Mouse (Mus musculus) hindlimb bud, embryonic 11.5 days (tissue): ENCODE data around the gene Sp2.
A peak's percentile ranks its signal among the peaks of the same experiment; 100 is the strongest.

Source experiments
- DNase-seq: peaks from one replicate; pipeline ENCODE4 v3.0.0-alpha.2; 2012; ENCODE audit warnings: low read depth, low spot score; ENCODE audit errors: extremely low spot score

Sp2 gene

DNA sequence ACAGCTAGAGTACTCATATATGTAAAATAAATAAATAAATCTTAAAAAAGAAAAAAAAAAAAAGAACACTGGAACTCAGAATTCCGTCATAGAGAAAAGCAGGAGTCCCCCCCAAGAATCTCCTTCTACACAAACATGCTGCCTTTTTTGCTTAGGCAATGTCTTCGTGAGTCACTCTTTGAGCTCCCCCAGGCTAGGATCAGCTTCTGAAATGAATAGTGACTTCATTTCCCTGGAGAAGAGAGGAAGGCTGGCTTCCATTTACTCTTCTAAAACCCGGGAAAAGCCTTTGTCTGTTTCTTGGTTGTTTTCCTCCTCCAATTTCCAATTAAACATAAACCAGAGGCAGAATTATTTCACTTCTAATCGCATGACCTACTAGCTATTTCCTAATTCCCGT is 9.9 kb downstream of the Sp2 start:
- DNase-seq: no peak

DNA sequence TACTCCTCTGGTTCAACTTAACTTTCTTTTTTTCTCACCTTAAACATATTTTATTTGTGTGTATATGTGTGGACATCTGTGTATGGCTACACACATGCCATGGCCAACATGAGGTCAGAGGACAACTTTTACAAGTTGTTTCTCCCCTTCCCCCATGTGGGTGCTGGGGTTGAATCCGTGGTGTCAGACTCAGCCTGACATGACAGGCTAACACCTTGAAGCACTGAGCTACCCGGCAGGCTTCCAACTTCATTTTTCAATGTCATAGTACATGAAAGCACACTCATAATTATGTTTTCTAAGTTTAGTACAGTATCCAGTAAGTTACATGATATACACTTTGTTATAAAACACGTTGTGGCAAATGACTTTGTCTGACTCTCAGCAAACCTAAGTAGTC is 12.4 kb downstream of the Sp2 start:
- DNase-seq: no peak

DNA sequence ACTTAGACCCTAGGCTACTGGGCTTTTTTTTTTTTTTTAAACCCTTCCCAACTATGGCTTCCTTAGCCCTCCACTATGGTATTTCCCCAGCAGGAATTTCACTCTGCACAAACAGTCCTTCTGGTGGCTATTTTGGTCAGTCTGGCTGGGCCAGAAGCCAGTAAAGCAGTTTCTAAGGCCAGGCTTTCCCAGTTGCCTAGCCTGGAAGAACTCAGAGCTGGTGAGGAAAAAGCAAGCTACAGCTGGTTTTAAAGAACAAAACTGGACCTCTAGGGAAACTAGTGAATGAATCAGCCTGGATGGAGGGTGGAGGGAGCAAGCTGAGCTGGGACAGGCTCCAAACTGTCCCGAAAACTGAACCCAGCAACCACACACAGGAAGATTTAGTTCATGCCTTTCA is 13.0 kb downstream of the Sp2 start:
- no peak for DNase-seq

DNA sequence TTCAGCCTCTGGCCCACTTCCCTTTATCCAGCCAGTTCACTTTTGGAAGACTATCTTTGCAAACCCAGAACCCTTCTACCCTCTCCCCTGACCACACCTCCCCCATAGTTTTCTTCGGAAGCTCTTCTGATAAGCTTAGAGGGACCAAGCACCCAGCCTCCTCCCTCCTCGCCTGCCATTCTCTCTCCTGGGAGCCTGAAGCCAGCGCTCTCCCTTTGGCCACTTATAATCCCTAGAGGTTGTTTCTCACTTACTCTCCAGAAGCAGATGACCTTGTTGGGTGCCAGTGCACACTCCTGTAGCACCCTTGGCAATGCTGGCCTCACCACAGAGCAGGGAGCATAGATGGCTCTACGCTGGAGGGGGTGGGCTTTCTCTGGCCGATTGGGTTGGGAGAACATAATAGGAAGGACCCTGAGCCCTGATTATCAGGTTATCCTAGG is 13.5 kb downstream of the Sp2 start:
- no peak for DNase-seq

DNA sequence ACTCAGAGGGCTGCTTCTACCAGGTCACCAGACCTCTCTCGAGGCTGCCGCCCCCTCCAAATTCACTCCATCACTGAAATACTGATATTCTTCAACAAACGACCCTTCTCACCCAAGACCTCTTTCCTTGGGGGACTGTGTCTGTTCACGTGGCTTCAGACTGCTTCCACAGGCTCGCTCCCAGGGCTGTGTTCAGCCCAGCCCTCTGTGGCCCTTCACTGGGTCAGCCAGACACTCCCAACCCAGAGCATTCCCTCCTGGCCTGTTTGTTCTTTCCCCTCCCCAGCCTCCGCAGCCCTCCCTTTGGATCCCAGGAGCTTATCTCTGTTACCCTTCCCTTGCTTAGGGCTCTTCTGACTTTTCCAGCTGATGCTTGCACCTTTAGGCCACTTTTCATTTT is 14.3 kb downstream of the Sp2 start:
- no peak for DNase-seq

DNA sequence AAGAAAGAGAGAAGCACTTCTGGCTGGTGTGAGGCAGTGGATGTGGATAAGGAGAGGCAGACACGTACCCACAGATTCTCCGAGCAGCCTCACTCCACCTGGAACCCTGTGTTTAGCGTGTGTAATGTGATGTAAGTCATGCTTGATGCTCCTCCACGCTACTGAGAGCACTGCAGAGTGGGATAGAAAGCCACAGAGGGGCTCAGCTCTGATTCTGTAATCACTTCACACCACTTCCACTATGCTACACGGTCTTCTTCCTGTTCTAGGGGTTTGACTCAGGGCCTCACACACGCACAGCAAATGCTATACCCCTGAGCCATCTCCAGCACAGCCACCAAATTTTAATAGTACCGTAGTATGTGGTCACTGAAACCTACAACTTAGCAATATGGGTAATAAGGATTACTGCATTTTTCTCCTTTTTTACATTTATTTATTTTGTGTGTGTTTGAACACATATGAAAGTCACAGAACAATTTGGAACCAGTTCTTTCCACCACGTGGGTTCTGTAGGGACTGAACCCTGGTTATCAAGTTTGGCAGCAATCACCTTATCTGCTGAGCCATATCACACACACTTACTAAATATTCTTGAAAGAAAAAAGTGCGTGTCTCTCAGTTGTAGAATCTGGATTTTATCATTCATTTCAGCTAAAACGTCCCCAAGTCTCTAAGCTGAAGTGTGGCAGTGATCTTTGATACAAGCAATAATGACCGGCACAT is 15.1 kb downstream of the Sp2 start:
- no peak for DNase-seq

DNA sequence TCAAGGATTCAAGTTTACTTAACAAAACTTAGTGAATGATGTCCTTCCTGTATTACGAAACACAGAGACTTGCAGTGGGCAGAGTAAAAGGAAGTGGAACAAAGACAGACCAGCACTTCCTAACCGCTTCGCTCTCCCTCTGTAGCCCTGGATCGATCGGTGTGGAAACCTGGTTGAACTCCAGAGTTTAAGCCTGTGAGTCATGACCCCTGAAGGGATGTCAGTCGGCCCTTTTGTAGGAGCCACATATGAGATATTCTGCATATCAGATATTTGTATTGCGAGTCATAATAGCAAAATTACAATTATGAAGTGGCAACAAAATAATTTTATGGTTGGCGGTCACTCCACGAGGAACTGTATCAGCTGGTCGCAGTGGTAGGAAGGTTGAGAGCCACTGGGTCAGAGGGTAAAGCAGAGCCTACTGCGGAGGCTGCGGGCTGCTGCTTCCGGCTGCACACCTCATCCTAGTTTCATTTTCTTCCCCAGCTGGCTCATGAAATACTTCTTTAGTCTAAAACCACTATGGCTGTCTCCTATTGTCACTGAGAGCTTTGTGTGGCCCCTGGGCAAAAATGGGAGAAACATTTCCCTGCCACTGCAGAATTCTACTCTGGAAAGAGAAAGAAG is 15.7 kb downstream of the Sp2 start:
- no peak for DNase-seq

DNA sequence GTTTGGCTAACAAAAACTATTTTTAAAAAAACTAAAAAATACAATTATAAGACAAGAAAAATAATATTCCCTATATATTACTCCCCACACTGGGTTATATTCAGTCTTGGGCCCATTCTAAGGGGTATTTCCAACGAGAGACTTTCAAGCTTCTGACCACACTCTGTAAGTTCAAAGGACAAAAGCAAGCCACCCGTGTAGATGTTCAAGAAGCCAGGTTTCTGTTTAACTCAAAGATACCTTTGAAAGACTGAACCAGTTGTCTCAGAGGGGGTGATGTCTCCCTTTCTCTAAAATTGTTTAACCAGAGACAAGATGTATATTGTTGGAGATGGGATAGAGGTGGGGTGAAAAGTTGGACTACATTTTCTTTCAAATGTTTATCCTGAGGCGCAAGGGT is 16.6 kb downstream of the Sp2 start:
- no peak for DNase-seq

DNA sequence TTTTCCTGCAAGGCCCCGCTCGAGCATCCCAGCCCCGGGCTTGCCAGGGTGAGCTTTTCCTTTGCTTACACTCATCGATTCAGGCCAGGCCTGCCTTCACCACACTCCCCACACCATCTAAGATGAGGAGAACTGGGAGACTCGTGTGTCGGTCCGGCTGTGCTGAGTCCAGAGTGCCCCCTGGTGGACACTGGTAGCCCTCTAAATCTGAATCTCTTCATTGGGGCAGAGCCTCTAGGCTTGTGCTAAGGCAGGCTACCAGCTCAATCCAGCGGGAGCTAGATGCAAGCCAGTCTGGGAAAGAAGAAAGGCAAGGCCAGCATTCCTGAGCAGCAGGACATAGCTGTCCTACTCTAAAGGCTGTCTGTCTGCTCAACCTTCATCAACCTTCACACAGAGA is 19.2 kb downstream of the Sp2 start:
- no peak for DNase-seq

DNA sequence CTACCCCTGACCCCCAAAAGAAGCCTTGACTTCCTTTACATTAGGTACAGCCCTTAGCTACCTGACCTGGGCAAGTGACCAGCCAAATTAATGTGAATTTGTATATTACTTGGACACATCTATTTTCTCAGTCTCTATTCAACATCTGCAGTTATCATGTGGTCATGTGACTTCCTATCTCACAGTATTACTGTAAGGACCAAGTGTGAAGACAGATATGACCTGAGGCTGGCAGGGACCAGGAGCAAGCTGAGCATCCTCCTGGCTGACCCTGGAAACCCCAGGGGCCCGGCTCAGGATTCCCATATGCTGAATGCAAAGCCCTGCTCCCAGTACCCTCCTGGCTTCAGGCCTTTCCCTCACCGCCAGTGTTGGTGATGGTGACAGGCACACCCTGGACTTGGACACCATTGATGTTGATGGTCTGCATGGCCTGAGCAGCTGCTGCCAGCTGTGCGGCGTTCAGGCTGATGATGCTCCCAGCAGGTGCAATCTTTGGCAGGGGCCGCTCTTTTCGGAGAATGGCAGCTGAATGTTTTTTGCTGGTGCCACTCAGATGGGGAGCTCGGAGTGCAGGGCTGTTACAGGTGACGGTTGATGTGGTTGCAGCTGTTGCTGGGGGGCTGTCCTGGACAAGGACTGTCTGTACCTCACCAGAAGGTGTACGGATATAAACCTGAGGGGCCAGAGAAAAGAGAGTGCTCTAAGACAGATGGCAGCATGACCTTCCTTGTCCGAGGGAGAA is 25.5 kb downstream of the Sp2 start:
- DNase-seq: no peak

DNA sequence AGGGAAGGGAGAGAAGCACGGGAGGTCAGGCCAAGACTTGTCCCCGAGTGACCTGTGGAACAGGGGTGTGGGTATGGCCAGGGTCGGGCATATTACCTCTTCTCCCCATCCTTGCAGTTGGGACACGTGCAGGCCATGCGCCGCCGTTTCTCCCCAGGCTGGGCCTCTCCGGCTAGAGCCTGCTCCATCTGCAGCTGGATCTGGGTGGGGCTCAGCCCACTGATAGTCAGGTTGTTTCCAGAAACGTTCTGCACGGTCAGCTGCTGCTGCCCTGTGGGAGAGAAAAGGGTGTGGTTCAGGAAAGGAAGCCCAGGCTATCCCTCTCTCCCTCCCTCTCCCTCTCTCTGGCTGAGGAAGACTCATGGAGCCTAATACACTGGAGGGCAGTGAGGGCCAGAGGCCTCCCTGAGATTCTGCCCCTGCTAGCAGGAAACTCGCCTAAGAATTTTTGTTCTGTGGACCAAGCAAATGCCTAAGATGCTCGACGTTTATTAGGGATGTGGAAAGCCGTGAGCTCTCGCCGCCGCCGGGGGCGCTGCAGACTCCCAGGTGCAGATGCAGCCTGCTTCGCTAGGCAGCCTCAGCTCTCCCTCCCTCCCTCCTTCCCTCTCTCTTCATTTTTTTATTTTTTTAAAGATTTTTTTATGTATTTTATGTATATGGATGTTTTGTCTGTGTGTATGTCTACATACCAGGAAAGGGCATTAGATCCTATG is 26.6 kb downstream of the Sp2 start:
- no peak for DNase-seq

DNA sequence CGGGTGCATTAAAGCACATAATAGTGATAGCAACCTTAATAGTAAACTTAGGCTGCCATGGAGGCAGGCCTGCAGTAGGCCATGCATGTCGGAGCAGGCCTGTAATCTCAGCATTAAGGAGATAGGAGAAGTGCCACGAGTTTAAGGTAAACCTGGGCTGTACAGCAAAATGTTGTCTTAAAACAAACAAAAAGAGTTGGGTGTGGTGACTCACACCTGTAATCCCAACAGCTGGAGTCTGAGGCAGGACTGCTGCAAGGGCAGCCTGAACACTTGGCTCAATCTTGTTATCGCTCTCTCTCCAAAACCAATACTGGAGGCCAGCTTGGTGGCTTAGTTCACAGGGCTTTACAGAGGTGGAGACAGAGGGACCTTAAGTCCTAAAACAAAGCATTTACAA is 27.7 kb downstream of the Sp2 start:
- DNase-seq: no peak

DNA sequence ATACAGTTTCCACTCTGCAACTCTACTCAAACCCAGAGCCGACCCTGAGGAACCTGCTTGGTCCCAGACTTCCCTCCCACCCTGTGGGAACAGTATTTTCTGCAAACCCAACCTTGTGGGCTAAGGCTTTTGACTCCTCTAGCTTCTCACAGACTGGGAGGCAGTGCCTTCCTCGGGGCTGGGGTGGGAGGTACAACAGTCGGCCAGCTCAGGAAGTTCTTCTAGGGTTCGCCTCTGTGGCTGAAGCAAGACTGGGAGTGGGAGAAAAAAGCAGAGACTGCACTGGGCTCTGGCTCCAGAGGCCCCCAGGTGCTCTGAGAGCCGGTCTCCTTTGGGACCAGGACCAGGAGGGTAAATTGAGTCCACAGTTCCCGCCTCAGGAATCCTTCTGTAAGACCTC is 29.9 kb downstream of the Sp2 start:
- DNase-seq: no peak

DNA sequence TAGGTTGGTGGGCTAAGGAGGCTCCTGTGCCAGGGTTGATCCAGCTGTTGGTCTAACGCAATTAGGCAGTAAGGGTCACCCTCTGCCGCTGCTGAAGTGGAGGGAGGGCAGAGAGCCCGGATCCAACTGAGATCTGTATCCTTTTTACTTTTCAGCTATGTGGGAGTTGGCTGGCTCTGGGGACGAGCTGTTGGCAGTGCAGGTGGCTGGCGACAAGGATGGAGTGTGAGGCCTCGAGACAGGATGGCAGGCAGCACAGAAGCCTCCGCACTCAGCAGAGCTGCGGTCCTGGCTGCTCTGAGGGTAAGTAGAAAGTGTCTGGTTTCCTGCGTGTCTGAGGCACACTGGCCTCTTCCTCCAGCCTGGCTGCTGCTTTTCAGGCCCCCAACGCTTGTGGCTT is 30.3 kb downstream of the Sp2 start:
- DNase-seq: no peak

DNA sequence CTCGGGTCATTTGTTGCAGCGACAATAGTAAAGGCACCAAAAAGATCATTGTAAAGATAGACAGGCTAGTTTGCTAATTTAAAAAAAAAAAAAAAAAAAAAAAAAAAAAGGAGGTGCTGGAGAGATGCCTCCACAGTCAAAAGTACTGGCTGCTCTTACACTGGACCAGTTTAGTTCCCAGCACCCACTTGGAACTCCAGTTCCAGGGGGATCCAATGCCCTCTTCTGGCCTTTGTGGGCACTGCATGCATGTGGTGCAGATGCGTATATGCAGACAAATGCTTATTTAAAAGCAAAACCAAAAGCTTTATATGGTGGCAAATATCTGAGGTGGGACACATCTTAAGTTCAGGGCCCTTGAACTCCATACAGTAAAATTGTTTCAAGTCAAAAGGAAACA is 32.0 kb downstream of the Sp2 start:
- DNase-seq: no peak

DNA sequence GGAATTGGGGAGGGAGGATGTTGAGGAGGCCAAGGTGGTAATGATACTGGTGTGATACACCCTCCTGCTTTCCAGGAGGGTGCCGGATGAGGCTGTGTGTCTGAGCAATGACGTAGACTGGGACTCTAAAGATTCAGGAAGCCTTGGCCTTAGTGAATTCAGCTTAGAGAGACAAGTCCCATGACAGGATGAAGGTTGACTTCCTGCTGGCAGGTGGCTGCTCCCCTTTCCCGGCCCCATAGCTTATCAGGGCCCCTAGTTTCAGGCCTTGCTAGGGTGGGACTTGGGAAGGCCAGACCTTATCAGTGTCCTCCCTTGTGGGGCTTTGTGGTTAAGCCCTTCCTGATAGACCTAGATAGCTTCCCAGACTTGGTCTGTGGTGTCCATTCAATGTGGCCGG is 34.9 kb downstream of the Sp2 start:
- no peak for DNase-seq

DNA sequence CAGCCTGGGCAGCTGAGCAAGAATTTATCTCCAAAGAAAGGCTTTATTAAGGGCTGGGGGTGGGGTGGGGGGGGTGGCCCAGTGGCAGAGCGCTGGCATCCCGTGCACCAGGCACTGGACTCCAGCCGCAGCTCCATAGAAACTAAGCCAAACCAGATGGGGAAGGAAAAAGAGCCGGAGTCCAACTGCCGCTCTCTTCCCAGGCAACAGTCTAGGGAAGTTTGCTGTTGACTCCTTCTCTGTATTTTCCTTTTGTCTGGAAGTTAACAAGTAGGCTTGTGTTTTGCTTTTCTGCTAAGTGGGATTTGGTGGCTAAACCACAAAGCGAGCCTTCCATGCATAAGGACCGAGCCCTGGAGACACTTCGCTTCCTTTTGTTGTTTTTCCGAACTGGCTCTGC is 36.3 kb downstream of the Sp2 start:
- no peak for DNase-seq

DNA sequence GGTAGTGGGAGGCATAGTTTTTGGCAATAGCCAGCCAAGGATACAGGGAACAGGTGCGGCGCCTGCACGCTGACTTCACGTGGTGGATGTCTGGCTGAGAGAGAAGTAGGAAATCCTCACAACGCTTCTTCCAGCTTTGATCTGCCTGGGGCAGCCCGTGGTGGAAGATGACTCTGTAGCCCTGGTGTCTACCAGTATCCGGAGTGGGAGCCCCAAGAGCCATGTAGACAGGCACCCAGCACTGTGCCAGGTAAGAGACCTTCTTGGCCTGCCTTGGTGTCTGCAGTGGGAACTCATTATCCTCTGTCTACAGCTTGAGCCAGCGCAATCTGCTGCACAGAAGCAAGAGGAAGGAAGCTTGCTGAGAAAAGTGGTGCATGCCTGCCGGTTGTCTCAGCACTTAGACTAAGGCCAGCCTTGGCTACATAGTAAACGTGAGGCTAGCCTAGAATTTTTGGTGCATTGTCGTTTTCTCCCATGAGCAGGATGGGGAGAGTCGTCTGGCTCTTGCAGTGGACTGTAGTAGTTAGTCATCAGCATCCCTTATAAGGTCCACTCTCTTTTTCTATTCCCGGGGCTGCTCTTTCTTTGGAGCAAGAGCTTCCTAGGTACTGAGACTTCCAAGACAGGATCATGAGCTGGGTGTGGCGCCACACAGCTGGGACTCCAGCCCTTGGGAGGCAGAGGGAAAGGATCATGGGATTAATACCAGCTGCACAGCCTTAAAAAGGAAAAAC is 37.7 kb downstream of the Sp2 start:
- DNase-seq: no peak

DNA sequence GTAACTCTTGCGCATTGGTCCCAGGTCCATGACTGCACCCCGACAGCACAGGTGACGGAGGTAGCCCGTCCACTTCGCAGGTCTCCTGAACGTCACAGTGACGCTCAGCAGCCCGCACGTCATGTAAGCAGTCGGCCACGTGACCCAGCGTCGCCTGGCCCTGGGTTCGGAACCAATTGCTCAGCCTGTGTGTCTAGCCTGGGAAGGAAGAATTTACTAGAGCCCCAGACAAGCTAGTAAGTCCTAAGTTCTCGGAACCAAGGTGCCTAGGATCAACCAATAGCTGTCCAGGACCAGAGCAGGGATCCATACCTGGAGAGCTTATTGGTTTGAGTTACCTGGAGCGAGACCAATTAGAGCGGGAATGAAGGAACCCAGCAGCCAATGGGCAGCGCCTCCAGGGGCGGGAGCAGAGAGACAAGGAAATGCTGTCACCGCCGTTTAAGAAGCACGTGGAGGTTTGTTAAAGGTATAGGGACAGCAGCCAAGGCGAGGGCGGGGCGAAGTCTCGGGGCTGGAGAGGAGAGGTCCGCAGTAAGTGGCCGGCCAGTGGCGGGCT is 38.9 kb downstream of the Sp2 start, which contains the start of gene Pnpo:
TSS of gene Pnpo (minus strand) at position 241 of the 559 bp plus-strand sequence.
- DNase-seq: peak; percentile 91

DNA sequence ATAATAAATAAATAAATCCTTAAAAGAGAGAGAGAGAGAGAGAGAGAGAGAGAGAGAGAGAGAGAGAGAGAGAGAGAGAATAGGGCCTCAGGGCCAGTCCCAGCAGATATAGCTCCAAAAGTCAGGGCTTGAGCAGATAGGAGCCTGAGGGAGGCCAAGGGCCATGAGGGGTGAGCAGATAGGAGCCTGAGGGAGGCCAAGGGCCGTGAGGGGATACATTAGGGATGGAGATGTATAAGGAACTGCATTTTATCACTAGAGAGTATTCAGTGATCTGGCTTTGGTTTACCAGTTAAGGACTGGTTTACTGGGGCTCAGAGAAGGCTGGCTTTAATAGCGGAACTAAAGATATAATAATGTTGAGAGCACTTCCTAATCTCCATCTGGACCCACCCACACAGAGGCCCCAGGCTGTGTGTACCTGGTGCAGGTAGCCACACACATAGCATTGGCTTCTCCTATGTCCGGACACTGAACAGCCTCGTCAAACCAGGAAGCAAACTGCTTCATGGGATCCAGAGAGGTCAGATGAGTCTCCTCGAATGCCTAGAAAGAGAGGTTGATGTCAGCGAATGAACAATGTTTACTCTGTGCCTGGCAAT is 40.7 kb downstream of the Sp2 start:
- DNase-seq: no peak
